Mouse (Mus musculus) MEL (cell line): ENCODE data around the gene Med12l.

Experiments used
- CHD1 ChIP-seq: IDR thresholded peaks from 2 replicates; pipeline ENCODE4 v1.6.1; 2012; ENCODE audit warnings: low read depth, mild to moderate bottlenecking, inconsistent platforms, low read length, improper control_type of control experiment
- CHD2 ChIP-seq: IDR thresholded peaks from 2 replicates; pipeline ENCODE4 v1.6.1; 2011; ENCODE audit warnings: low read length, improper control_type of control experiment
- CTCF ChIP-seq, 3 experiments: IDR thresholded peaks in 2 of 3; conservative IDR thresholded peaks in 1 of 3; 2 replicates each; pipeline ENCODE4 v1.5.1; 2011 to 2012; ENCODE audit warnings: low read length in 3 of 3, low read depth in 2 of 3, mild to moderate bottlenecking in 2 of 3, improper control_type of control experiment in 1 of 3, inconsistent platforms in 1 of 3, mixed read lengths in 1 of 3, moderate library complexity in 1 of 3; ENCODE audit not compliant: control insufficient read depth in 1 of 3, insufficient read depth in 1 of 3, poor library complexity in 1 of 3, severe bottlenecking in 1 of 3
- HCFC1 ChIP-seq: IDR thresholded peaks from 2 replicates; pipeline ENCODE4 v1.6.1; 2012; ENCODE audit warnings: low read depth, mild to moderate bottlenecking, inconsistent platforms, low read length, improper control_type of control experiment, moderate library complexity
- KAT2A ChIP-seq: conservative IDR thresholded peaks from 2 replicates; pipeline ENCODE4 v1.6.1; 2012; ENCODE audit warnings: low read depth, low read length, improper control_type of control experiment, inconsistent platforms
- MAFK ChIP-seq: IDR thresholded peaks from 2 replicates; pipeline ENCODE4 v1.6.1; 2011; ENCODE audit warnings: low read depth, mild to moderate bottlenecking, low read length, improper control_type of control experiment, borderline replicate concordance
- MEF2A ChIP-seq: IDR thresholded peaks from 2 replicates; pipeline ENCODE4 v1.6.1; 2014; ENCODE audit warnings: low read depth, mild to moderate bottlenecking, inconsistent platforms, low read length, improper control_type of control experiment; ENCODE audit not compliant: poor library complexity, insufficient replicate concordance, severe bottlenecking; ENCODE audit errors: extremely low read depth
- NELFE ChIP-seq: IDR thresholded peaks from 2 replicates; pipeline ENCODE4 v1.6.1; 2011; ENCODE audit warnings: low read depth, low read length, improper control_type of control experiment
- POLR2A ChIP-seq, 2 experiments: IDR thresholded peaks; 2 replicates each; pipeline ENCODE4 v1.6.1; 2011 to 2012; ENCODE audit warnings: low read length in 2 of 2, mild to moderate bottlenecking in 2 of 2, control low read depth in 1 of 2, improper control_type of control experiment in 1 of 2, low read depth in 1 of 2, moderate library complexity in 1 of 2; ENCODE audit not compliant: control insufficient read depth in 1 of 2, insufficient read depth in 1 of 2, poor library complexity in 1 of 2
- ZNF384 ChIP-seq: IDR thresholded peaks from 2 replicates; pipeline ENCODE4 v1.6.1; 2012; ENCODE audit warnings: low read depth, mild to moderate bottlenecking, inconsistent platforms, low read length, improper control_type of control experiment

DNA sequence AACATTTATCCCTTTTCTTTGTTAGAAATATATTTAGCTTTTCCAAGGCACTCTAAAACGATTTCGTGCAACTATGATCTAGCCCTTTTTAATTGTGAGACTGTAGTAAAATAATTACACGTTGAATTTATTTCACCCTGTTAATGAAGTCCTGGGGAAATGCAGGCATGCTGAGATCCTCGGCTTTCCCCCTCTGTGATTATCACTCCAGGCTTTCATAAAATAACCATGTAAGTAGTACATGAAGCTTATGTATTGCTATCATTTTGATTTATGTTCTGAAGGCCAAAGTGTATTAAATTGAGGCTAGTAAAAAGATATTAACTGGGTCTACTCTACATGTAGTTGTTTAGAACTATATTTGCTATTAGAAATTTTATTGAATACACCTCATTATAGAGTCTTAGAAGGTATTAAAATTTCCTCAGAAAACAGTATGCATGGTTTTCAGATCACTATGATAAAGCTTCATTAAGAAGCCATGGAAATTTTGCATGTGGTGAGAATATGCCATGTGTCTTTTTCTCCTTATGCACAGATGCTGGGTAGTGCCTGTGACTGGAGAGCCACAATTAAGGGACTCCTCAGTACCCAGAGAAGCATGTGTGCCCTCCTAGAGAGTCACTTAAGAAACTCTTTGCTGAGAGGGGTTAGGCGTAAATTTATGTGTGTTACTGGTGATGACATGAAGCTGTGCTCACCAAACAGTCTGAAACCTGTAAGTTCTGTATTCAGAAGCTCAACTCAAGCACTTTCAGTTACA lies 288.0 kb downstream of the Med12l start:
- no peak for TF ChIP-seq HCFC1
- no peak for TF ChIP-seq CHD1
- no peak for TF ChIP-seq MAFK
- no peak for TF ChIP-seq MEF2A
- TF ChIP-seq CHD2 = no peak
- no peak for TF ChIP-seq CTCF (IDR thresholded peaks at IDR 0.05 in 2 of 3, conservative IDR thresholded peaks at IDR 0.05 in 1 of 3; ENCODE audit: control insufficient read depth in 1 of 3, insufficient read depth in 1 of 3, low read depth in 2 of 3, low read length in 3 of 3, poor library complexity in 1 of 3, severe bottlenecking in 1 of 3)
- no peak for TF ChIP-seq NELFE
- no peak for TF ChIP-seq KAT2A
- TF ChIP-seq ZNF384 = no peak
- no peak for TF ChIP-seq POLR2A (IDR thresholded peaks at IDR 0.05; ENCODE audit: control insufficient read depth in 1 of 2, insufficient read depth in 1 of 2, low read depth in 1 of 2, low read length in 2 of 2, poor library complexity in 1 of 2)
